Mouse (Mus musculus): ENCODE data around the gene Gm10220.

- TF ChIP-seq CTCF (IDR thresholded peaks at IDR 0.05): no peak
- no peak for TF ChIP-seq POLR2A (IDR thresholded peaks at IDR 0.05; ENCODE audit: insufficient read depth, low read depth, low read length)
Measured at GRCm38 (mm10) chr5:26165036-26165790, 44.0 kb upstream of the Gm10220 start.

All from heart, adult 2 months (tissue).